Mouse (Mus musculus): ENCODE data around the gene Thop1. TPM values are rescaled to one million over a fixed set of nuclear protein-coding genes. Genes with fewer than 3 reads are reported as not detected.

Gene Thop1
- polyA plus RNA-seq, 1 experiment from 2014 or later: 51.4 TPM

- H3K9me3 ChIP-seq (ENCODE audit: control insufficient read depth, low read length): no peaks in the 10 kb centered on the region
- peaks cover 12% of the 10 kb centered on the region for H3K4me1 ChIP-seq (ENCODE audit: control insufficient read depth, insufficient read depth, low read length)
- H3K4me3 ChIP-seq (ENCODE audit: low read depth, low read length): no peak overlapping the region
- ATAC-seq (ENCODE audit: low FRiP score): no peak
- no peak for DNase-seq (ENCODE audit: low spot score, missing footprints)
- 76% methylated on average over 5 of the region's 5 CpGs for WGBS
- H3K4me2 ChIP-seq: no peak overlapping the region
- no peaks in the 10 kb centered on the region for H3K27me3 ChIP-seq (ENCODE audit: control insufficient read depth, insufficient read depth, low read length)
- H3K27ac ChIP-seq (ENCODE audit: low read depth, low read length): no peak overlapping the region
- peaks cover 6% of the 10 kb centered on the region; the same call in 1 of the 2 replicates for H3K36me3 ChIP-seq (ENCODE audit: control insufficient read depth, insufficient read depth, low read length)
- no peak overlapping the region for H3K9ac ChIP-seq (ENCODE audit: low read length)
Observed at GRCm38 (mm10) chr10:81068706-81069105, 1.1 kb upstream of the Thop1 start.

GRCm38 (mm10) chr10:81072290-81072689 lies 2.5 kb downstream of the Thop1 start:
- no peak for DNase-seq (ENCODE audit: low spot score, missing footprints)
- Histone ChIP-seq H3K36me3 (ENCODE audit: control insufficient read depth, insufficient read depth, low read length) (peaks cover 13% of the 10 kb centered on the region), H3K27ac (ENCODE audit: low read depth, low read length) (no peak overlapping the region), H3K9ac (ENCODE audit: low read length) (no peak overlapping the region), H3K27me3 (ENCODE audit: control insufficient read depth, insufficient read depth, low read length) (no peaks in the 10 kb centered on the region), H3K4me2 (no peak overlapping the region), H3K4me3 (ENCODE audit: low read depth, low read length) (no peak overlapping the region), H3K4me1 (ENCODE audit: control insufficient read depth, insufficient read depth, low read length) (peaks cover 12% of the 10 kb centered on the region), H3K9me3 (ENCODE audit: control insufficient read depth, low read length) (no peaks in the 10 kb centered on the region)
- 97% methylated on average over 8 of the region's 8 CpGs for WGBS
- ATAC-seq (ENCODE audit: low FRiP score): no peak

GRCm38 (mm10) chr10:81073464-81073863 lies 3.6 kb downstream of the Thop1 start:
- DNase-seq (ENCODE audit: low spot score, missing footprints): no peak
- Histone ChIP-seq H3K36me3 (ENCODE audit: control insufficient read depth, insufficient read depth, low read length) (peaks cover 17% of the 10 kb centered on the region), H3K4me2 (no peak overlapping the region), H3K9ac (ENCODE audit: low read length) (no peak overlapping the region), H3K27me3 (ENCODE audit: control insufficient read depth, insufficient read depth, low read length) (no peaks in the 10 kb centered on the region), H3K4me1 (ENCODE audit: control insufficient read depth, insufficient read depth, low read length) (peaks cover 12% of the 10 kb centered on the region), H3K9me3 (ENCODE audit: control insufficient read depth, low read length) (no peaks in the 10 kb centered on the region), H3K4me3 (ENCODE audit: low read depth, low read length) (no peak overlapping the region), H3K27ac (ENCODE audit: low read depth, low read length) (no peak overlapping the region)
- 67% methylated on average over 7 of the region's 7 CpGs for WGBS
- no peak for ATAC-seq (ENCODE audit: low FRiP score)

- Histone ChIP-seq H3K4me3 (ENCODE audit: low read depth, low read length) (no peak overlapping the region), H3K4me1 (ENCODE audit: control insufficient read depth, insufficient read depth, low read length) (peaks cover 3% of the 10 kb centered on the region), H3K36me3 (ENCODE audit: control insufficient read depth, insufficient read depth, low read length) (peaks cover 32% of the 10 kb centered on the region), H3K9me3 (ENCODE audit: control insufficient read depth, low read length) (no peaks in the 10 kb centered on the region), H3K4me2 (no peak overlapping the region), H3K9ac (ENCODE audit: low read length) (no peak overlapping the region), H3K27me3 (ENCODE audit: control insufficient read depth, insufficient read depth, low read length) (no peaks in the 10 kb centered on the region), H3K27ac (ENCODE audit: low read depth, low read length) (no peak overlapping the region)
- ATAC-seq (ENCODE audit: low FRiP score): no peak
- 67% methylated on average over 8 of the region's 8 CpGs for WGBS
- no peak for DNase-seq (ENCODE audit: low spot score, missing footprints)
Observed at GRCm38 (mm10) chr10:81075734-81076133, 5.9 kb downstream of the Thop1 start.

GRCm38 (mm10) chr10:81076356-81076755 lies 6.5 kb downstream of the Thop1 start:
- H3K36me3 ChIP-seq (ENCODE audit: control insufficient read depth, insufficient read depth, low read length): peaks cover 38% of the 10 kb centered on the region
- H3K4me2 ChIP-seq: no peak overlapping the region
- no peaks in the 10 kb centered on the region for H3K27me3 ChIP-seq (ENCODE audit: control insufficient read depth, insufficient read depth, low read length)
- no peak overlapping the region for H3K9ac ChIP-seq (ENCODE audit: low read length)
- no peaks in the 10 kb centered on the region for H3K4me1 ChIP-seq (ENCODE audit: control insufficient read depth, insufficient read depth, low read length)
- ATAC-seq (ENCODE audit: low FRiP score): no peak
- 100% methylated on average over 1 of the region's 1 CpGs for WGBS
- no peak for DNase-seq (ENCODE audit: low spot score, missing footprints)
- no peaks in the 10 kb centered on the region for H3K9me3 ChIP-seq (ENCODE audit: control insufficient read depth, low read length)
- no peak overlapping the region for H3K4me3 ChIP-seq (ENCODE audit: low read depth, low read length)
- H3K27ac ChIP-seq (ENCODE audit: low read depth, low read length): no peak overlapping the region

GRCm38 (mm10) chr10:81077916-81078315 lies 8.1 kb downstream of the Thop1 start:
- H3K9ac ChIP-seq (ENCODE audit: low read length): no peak overlapping the region
- ATAC-seq (ENCODE audit: low FRiP score) (no peak), DNase-seq (ENCODE audit: low spot score, missing footprints) (no peak)
- H3K4me2 ChIP-seq: no peak overlapping the region
- H3K4me3 ChIP-seq (ENCODE audit: low read depth, low read length): no peak overlapping the region
- H3K9me3 ChIP-seq (ENCODE audit: control insufficient read depth, low read length): no peaks in the 10 kb centered on the region
- H3K4me1 ChIP-seq (ENCODE audit: control insufficient read depth, insufficient read depth, low read length): no peaks in the 10 kb centered on the region
- 91% methylated on average over 11 of the region's 11 CpGs for WGBS
- H3K27ac ChIP-seq (ENCODE audit: low read depth, low read length): no peak overlapping the region
- H3K27me3 ChIP-seq (ENCODE audit: control insufficient read depth, insufficient read depth, low read length): no peaks in the 10 kb centered on the region
- H3K36me3 ChIP-seq (ENCODE audit: control insufficient read depth, insufficient read depth, low read length): peaks cover 42% of the 10 kb centered on the region

- no peaks in the 10 kb centered on the region for H3K9me3 ChIP-seq (ENCODE audit: control insufficient read depth, low read length)
- DNase-seq (ENCODE audit: low spot score, missing footprints) (no peak), ATAC-seq (ENCODE audit: low FRiP score) (no peak)
- H3K9ac ChIP-seq (ENCODE audit: low read length): no peak overlapping the region
- 94% methylated on average over 31 of the region's 31 CpGs for WGBS
- H3K27me3 ChIP-seq (ENCODE audit: control insufficient read depth, insufficient read depth, low read length): no peaks in the 10 kb centered on the region
- peaks cover 33% of the 10 kb centered on the region for H3K36me3 ChIP-seq (ENCODE audit: control insufficient read depth, insufficient read depth, low read length)
- no peak overlapping the region for H3K4me3 ChIP-seq (ENCODE audit: low read depth, low read length)
- H3K4me2 ChIP-seq: no peak overlapping the region
- H3K4me1 ChIP-seq (ENCODE audit: control insufficient read depth, insufficient read depth, low read length): no peaks in the 10 kb centered on the region
- no peak overlapping the region for H3K27ac ChIP-seq (ENCODE audit: low read depth, low read length)
Observed at GRCm38 (mm10) chr10:81080008-81080655, 10.3 kb downstream of the Thop1 start.

- peak; percentile 69 for ATAC-seq (ENCODE audit: low FRiP score)
- Histone ChIP-seq H3K4me3 (ENCODE audit: low read depth, low read length) (no peak overlapping the region), H3K27me3 (ENCODE audit: control insufficient read depth, insufficient read depth, low read length) (no peaks in the 10 kb centered on the region), H3K4me1 (ENCODE audit: control insufficient read depth, insufficient read depth, low read length) (no peaks in the 10 kb centered on the region), H3K4me2 (no peak overlapping the region), H3K9ac (ENCODE audit: low read length) (no peak overlapping the region), H3K36me3 (ENCODE audit: control insufficient read depth, insufficient read depth, low read length) (peaks cover 29% of the 10 kb centered on the region), H3K27ac (ENCODE audit: low read depth, low read length) (no peak overlapping the region), H3K9me3 (ENCODE audit: control insufficient read depth, low read length) (no peaks in the 10 kb centered on the region)
- DNase-seq (ENCODE audit: low spot score, missing footprints): peak; percentile 97
- WGBS: 83% methylated on average over 7 of the region's 7 CpGs
Observed at GRCm38 (mm10) chr10:81082168-81082960, 12.5 kb downstream of the Thop1 start.

GRCm38 (mm10) chr10:81087021-81087420 lies 17.2 kb downstream of the Thop1 start:
- WGBS: 49% methylated on average over 2 of the region's 2 CpGs
- DNase-seq (ENCODE audit: low spot score, missing footprints) (no peak), ATAC-seq (ENCODE audit: low FRiP score) (no peak)
- Histone ChIP-seq H3K9me3 (ENCODE audit: control insufficient read depth, low read length) (no peaks in the 10 kb centered on the region), H3K9ac (ENCODE audit: low read length) (no peak overlapping the region), H3K36me3 (ENCODE audit: control insufficient read depth, insufficient read depth, low read length) (no peaks in the 10 kb centered on the region), H3K4me1 (ENCODE audit: control insufficient read depth, insufficient read depth, low read length) (peaks cover 3% of the 10 kb centered on the region; the same call in 1 of the 2 replicates), H3K4me3 (ENCODE audit: low read depth, low read length) (no peak overlapping the region), H3K27ac (ENCODE audit: low read depth, low read length) (no peak overlapping the region), H3K4me2 (no peak overlapping the region), H3K27me3 (ENCODE audit: control insufficient read depth, insufficient read depth, low read length) (no peaks in the 10 kb centered on the region)

Data from midbrain, embryonic 11.5 days (tissue).